Mouse (Mus musculus) kidney, adult 2 months (tissue): ENCODE data around the gene Sh3kbp1.

Experiments used
- CTCF ChIP-seq: fragments of 200-500 bp; conservative IDR thresholded peaks from 2 replicates; pipeline ENCODE4 v1.5.1; 2011; ENCODE audit warnings: low read depth, mild to moderate bottlenecking, control low read depth, low read length, moderate library complexity, mixed read lengths; ENCODE audit not compliant: insufficient read depth, insufficient read length
- POLR2A ChIP-seq: fragments of 200-500 bp; IDR thresholded peaks from one replicate; pipeline ENCODE4 v1.6.1; 2011; ENCODE audit warnings: low read depth, low read length, control low read depth

- TF ChIP-seq POLR2A (no peak), CTCF (no peak)
Observed at GRCm38 (mm10) chrX:159775042-159775441, 148.0 kb downstream of the Sh3kbp1 start.
